Mouse (Mus musculus) naive thymus-derived CD4-positive, alpha-beta T cell, adult 2 months (primary cell): ENCODE measurements around the gene Gm20696.

ENCODE experiments used
- DNase-seq: peaks from one replicate; pipeline ENCODE4 v3.0.0-alpha.2; 2011; ENCODE audit warnings: low read depth

Gene Gm20696

GRCm38 (mm10) chr6:99392484-99392883 is 274.1 kb downstream of the Gm20696 start:
- no peak for DNase-seq

GRCm38 (mm10) chr6:99388741-99389675 is 277.6 kb downstream of the Gm20696 start:
- DNase-seq, result peak; percentile 86

- DNase-seq, result no peak
Observed at GRCm38 (mm10) chr6:99388023-99388422, 278.6 kb downstream of the Gm20696 start.

- peak; percentile 80 for DNase-seq
Observed at GRCm38 (mm10) chr6:99385059-99385604, 281.5 kb downstream of the Gm20696 start.

GRCm38 (mm10) chr6:99383846-99384472 is 282.6 kb downstream of the Gm20696 start:
- no peak for DNase-seq

- peak; percentile 81 for DNase-seq
Observed at GRCm38 (mm10) chr6:99380146-99380545, 286.5 kb downstream of the Gm20696 start.

GRCm38 (mm10) chr6:99378997-99379710 is 287.4 kb downstream of the Gm20696 start:
- peak; percentile 75 for DNase-seq

GRCm38 (mm10) chr6:99377716-99378115 is 288.9 kb downstream of the Gm20696 start:
- no peak for DNase-seq

- no peak for DNase-seq
Observed at GRCm38 (mm10) chr6:99377131-99377530, 289.5 kb downstream of the Gm20696 start.

- DNase-seq, result no peak
Observed at GRCm38 (mm10) chr6:99376721-99377120, 289.9 kb downstream of the Gm20696 start.

- DNase-seq, result peak; percentile 72
Observed at GRCm38 (mm10) chr6:99375865-99376264, 290.7 kb downstream of the Gm20696 start.

- peak; percentile 85 for DNase-seq
Observed at GRCm38 (mm10) chr6:99375376-99375775, 291.2 kb downstream of the Gm20696 start.

- peak; percentile 81 for DNase-seq
Observed at GRCm38 (mm10) chr6:99374448-99375271, 291.9 kb downstream of the Gm20696 start.

GRCm38 (mm10) chr6:99372427-99372826 is 294.2 kb downstream of the Gm20696 start:
- no peak for DNase-seq

- no peak for DNase-seq
Observed at GRCm38 (mm10) chr6:99372016-99372415, 294.6 kb downstream of the Gm20696 start.

- no peak for DNase-seq
Observed at GRCm38 (mm10) chr6:99369931-99370330, 296.7 kb downstream of the Gm20696 start.

- no peak for DNase-seq
Observed at GRCm38 (mm10) chr6:99369156-99369555, 297.4 kb downstream of the Gm20696 start.

GRCm38 (mm10) chr6:99368118-99368753 is 298.4 kb downstream of the Gm20696 start:
- peak; percentile 26 for DNase-seq

- DNase-seq, result peak; percentile 62
Observed at GRCm38 (mm10) chr6:99364545-99364944, 302.1 kb downstream of the Gm20696 start.

- no peak for DNase-seq
Observed at GRCm38 (mm10) chr6:99360581-99360980, 306.0 kb downstream of the Gm20696 start.
